ENCODE assay signal across 8 mouse cellular contexts in the genomic region with DNA sequence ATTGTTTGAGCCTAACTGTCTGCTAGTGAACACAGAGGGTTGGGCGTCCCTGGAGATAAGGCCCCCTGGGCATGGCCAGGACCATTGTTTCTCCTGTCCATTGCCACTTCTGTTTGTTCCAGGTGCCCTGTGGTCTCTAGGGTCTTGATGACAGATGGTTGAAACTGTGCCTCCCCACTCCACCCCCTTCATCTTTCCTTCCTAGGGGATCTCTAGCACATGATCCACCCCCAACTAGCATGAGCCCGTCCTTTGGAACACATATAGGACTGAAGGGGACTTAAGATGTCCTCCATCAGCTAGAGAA. TPM values are rescaled to one million over a fixed set of nuclear protein-coding genes. Genes with fewer than 3 reads are reported as not detected.
A peak's percentile ranks its signal among the peaks of the same experiment; 100 is the strongest.
DNase-seq lines count a peak whose midpoint lies in the region; ATAC-seq and TF ChIP-seq lines count a peak whose summit lies in the region.

No protein-coding gene starts in this region.

- no peaks in the 10 kb centered on the region for H3K36me3 ChIP-seq in kidney, postnatal 0 days (ENCODE audit: insufficient read depth, low read length)
- no peaks in the 10 kb centered on the region for H3K36me3 ChIP-seq in forebrain, embryonic 11.5 days (ENCODE audit: control insufficient read depth, insufficient read depth, low read length)
- no peaks in the 10 kb centered on the region for H3K36me3 ChIP-seq in intestine, embryonic 16.5 days (ENCODE audit: control insufficient read depth, insufficient read depth, low read length)
- H3K36me3 ChIP-seq in midbrain, embryonic 16.5 days (ENCODE audit: control insufficient read depth, insufficient read depth, low read length), result no peaks in the 10 kb centered on the region

- no peaks in the 10 kb centered on the region for H3K27me3 ChIP-seq in kidney, postnatal 0 days (ENCODE audit: insufficient read depth, low read length)
- peaks cover 2% of the 10 kb centered on the region; the same call in 1 of the 2 replicates for H3K27me3 ChIP-seq in forebrain, embryonic 11.5 days (ENCODE audit: control insufficient read depth, insufficient read depth, low read length)
- no peaks in the 10 kb centered on the region for H3K27me3 ChIP-seq in intestine, embryonic 16.5 days (replicated peaks; ENCODE audit: control insufficient read depth, insufficient read depth, low read length)
- peaks cover 32% of the 10 kb centered on the region for H3K27me3 ChIP-seq in midbrain, embryonic 16.5 days (ENCODE audit: control insufficient read depth, insufficient read depth, low read depth, low read length)

- H3K27ac ChIP-seq in kidney, postnatal 0 days, result peak overlapping the region; percentile 88
- H3K27ac ChIP-seq in forebrain, embryonic 11.5 days (ENCODE audit: low read depth, low read length), result peak overlapping the region; percentile 81
- H3K27ac ChIP-seq in intestine, embryonic 16.5 days (ENCODE audit: low read length), result peak overlapping the region; percentile 93
- H3K27ac ChIP-seq in midbrain, embryonic 16.5 days (ENCODE audit: low read length), result no peak overlapping the region

- no peak overlapping the region for H3K4me3 ChIP-seq in kidney, postnatal 0 days (replicated peaks; ENCODE audit: low read depth, low read length)
- H3K4me3 ChIP-seq in forebrain, embryonic 11.5 days (ENCODE audit: low read depth, low read length), result no peak overlapping the region
- H3K4me3 ChIP-seq in intestine, embryonic 16.5 days (ENCODE audit: low read length), result no peak overlapping the region
- H3K4me3 ChIP-seq in midbrain, embryonic 16.5 days (ENCODE audit: low read depth, low read length), result no peak overlapping the region

- H3K4me2 ChIP-seq in kidney, postnatal 0 days (ENCODE audit: low read length), result peak overlapping the region; percentile 85
- peak overlapping the region; percentile 78 for H3K4me2 ChIP-seq in forebrain, embryonic 11.5 days (ENCODE audit: low read depth, low read length, severe bottlenecking)
- H3K4me2 ChIP-seq in intestine, embryonic 16.5 days (ENCODE audit: low read depth, low read length), result peak overlapping the region; percentile 72; the same call in 1 of the 2 replicates
- H3K4me2 ChIP-seq in midbrain, embryonic 16.5 days (ENCODE audit: low read length), result 0 out of 2 replicates have a peak overlapping the region, but pooled peaks have one; percentile 77

- H3K9me3 ChIP-seq in kidney, postnatal 0 days (replicated peaks; ENCODE audit: low read length), result no peaks in the 10 kb centered on the region
- H3K9me3 ChIP-seq in forebrain, embryonic 11.5 days (ENCODE audit: control insufficient read depth, low read length), result no peaks in the 10 kb centered on the region
- H3K9me3 ChIP-seq in intestine, embryonic 16.5 days (ENCODE audit: control insufficient read depth, low read length), result no peaks in the 10 kb centered on the region
- H3K9me3 ChIP-seq in midbrain, embryonic 16.5 days (replicated peaks; ENCODE audit: control insufficient read depth, low read length, poor library complexity, severe bottlenecking), result no peaks in the 10 kb centered on the region

- TF ChIP-seq CTCF in kidney, postnatal 0 days (IDR thresholded peaks at IDR 0.05; ENCODE audit: low read depth), result no peak

- ATAC-seq in kidney, postnatal 0 days (replicated peaks; ENCODE audit: low FRiP score, low read depth), result no peak
- no peak for ATAC-seq in forebrain, embryonic 11.5 days (replicated peaks; ENCODE audit: low FRiP score)
- no peak for ATAC-seq in intestine, embryonic 16.5 days
- ATAC-seq in midbrain, embryonic 16.5 days, result no peak

- peaks cover 25% of the 10 kb centered on the region for H3K4me1 ChIP-seq in kidney, postnatal 0 days (replicated peaks; ENCODE audit: insufficient read depth, low read length)
- peaks cover 10% of the 10 kb centered on the region; the same call in 1 of the 2 replicates for H3K4me1 ChIP-seq in forebrain, embryonic 11.5 days (replicated peaks; ENCODE audit: control insufficient read depth, insufficient read depth, low read length)
- peaks cover 31% of the 10 kb centered on the region for H3K4me1 ChIP-seq in intestine, embryonic 16.5 days (ENCODE audit: control insufficient read depth, insufficient read depth, low read length)
- H3K4me1 ChIP-seq in midbrain, embryonic 16.5 days (ENCODE audit: control insufficient read depth, insufficient read depth, low read length), result peaks cover 8% of the 10 kb centered on the region; the same call in 1 of the 2 replicates

- 50% methylated on average over 2 of the region's 2 CpGs for WGBS in kidney, postnatal 0 days
- 21% methylated on average over 2 of the region's 2 CpGs for WGBS in forebrain, embryonic 11.5 days
- WGBS in intestine, embryonic 16.5 days, result 50% methylated on average over 2 of the region's 2 CpGs
- 54% methylated on average over 2 of the region's 2 CpGs for WGBS in midbrain, embryonic 16.5 days

- no peak for DNase-seq in kidney, postnatal 0 days (ENCODE audit: low spot score)
- DNase-seq in kidney, postnatal 4 days, result no peak
- DNase-seq in forebrain, embryonic 11.5 days (ENCODE audit: low spot score), result no peak
- DNase-seq in ovary, postnatal 14 days (ENCODE audit: low spot score), result no peak
- DNase-seq in c-Kit-positive CD71-positive TER-119-positive erythroid progenitor cells, embryonic 14.5 days (ENCODE audit: low spot score), result no peak
- no peak for DNase-seq in frontal cortex, postnatal 14 days (ENCODE audit: low spot score in 2 of 2)

- no peak overlapping the region for H3K9ac ChIP-seq in kidney, postnatal 0 days (ENCODE audit: low read depth, low read length)
- H3K9ac ChIP-seq in forebrain, embryonic 11.5 days (ENCODE audit: low read length), result peak overlapping the region; percentile 73
- H3K9ac ChIP-seq in intestine, embryonic 16.5 days (ENCODE audit: low read depth, low read length), result peak overlapping the region; percentile 88
- H3K9ac ChIP-seq in midbrain, embryonic 16.5 days (ENCODE audit: low read depth, low read length), result no peak overlapping the region

RNA-seq across cellular contexts. Expression of a gene that starts 0.8 kb away (rescaled TPM):
- 57.2 and 62.9 TPM in 2 replicates for polyA plus RNA-seq in kidney, postnatal 0 days (2015; fragmentation: Nextera tagmentation; extraction: Ambion mirVana)
- 38.9 and 46.7 TPM in 2 replicates for polyA plus RNA-seq in forebrain, embryonic 11.5 days (2014; fragmentation: Nextera tagmentation; extraction: Ambion mirVana)
- 11.8 and 44.1 TPM in 2 replicates for polyA plus RNA-seq in intestine, embryonic 16.5 days (2015; fragmentation: Nextera tagmentation; extraction: Ambion mirVana)
- 3.2 and 5.8 TPM in 2 replicates for polyA plus RNA-seq in midbrain, embryonic 16.5 days (2015; fragmentation: Nextera tagmentation; extraction: Ambion mirVana)

RNA-seq across cellular contexts. Expression of a gene that starts 30.4 kb away (rescaled TPM):
- polyA plus RNA-seq in kidney, postnatal 0 days (2015; fragmentation: Nextera tagmentation; extraction: Ambion mirVana), result 0.41 and 0.47 TPM in 2 replicates
- not detected in 2 replicates for polyA plus RNA-seq in forebrain, embryonic 11.5 days (2014; fragmentation: Nextera tagmentation; extraction: Ambion mirVana)
- polyA plus RNA-seq in intestine, embryonic 16.5 days (2015; fragmentation: Nextera tagmentation; extraction: Ambion mirVana), result 0.24 and 0.34 TPM in 2 replicates
- polyA plus RNA-seq in midbrain, embryonic 16.5 days (2015; fragmentation: Nextera tagmentation; extraction: Ambion mirVana), result 0.07 TPM in 1 of 2 replicates, not detected in the other

Comparison
In these comparisons a context has a peak if more than half of its experiments do, and no peak if none do; other contexts are left out.
1. H3K9ac ChIP-seq: peak in forebrain, embryonic 11.5 days (single experiment) and intestine, embryonic 16.5 days (single experiment); none in kidney, postnatal 0 days (single experiment) and midbrain, embryonic 16.5 days (single experiment).
2. Peak in every context shown above with its lines, with median percentiles within 50 percentile points of each other: H3K4me2 ChIP-seq.